Mouse (Mus musculus) cerebellum, adult 11 months (tissue): ENCODE data around the gene Eva1a.

Experiments used
- DNase-seq: peaks from one replicate; pipeline ENCODE4 v3.0.0; 2022

The Eva1a gene

GRCm38 (mm10) chr6:82070459-82070858 lies 29.6 kb downstream of the Eva1a start:
- DNase-seq = no peak

GRCm38 (mm10) chr6:82073011-82073410 lies 32.2 kb downstream of the Eva1a start:
- DNase-seq = no peak

GRCm38 (mm10) chr6:82073567-82073966 lies 32.7 kb downstream of the Eva1a start:
- no peak for DNase-seq

- no peak for DNase-seq
Observed at GRCm38 (mm10) chr6:82076364-82076763, 35.5 kb downstream of the Eva1a start.

- no peak for DNase-seq
Observed at GRCm38 (mm10) chr6:82078875-82079274, 38.0 kb downstream of the Eva1a start.

GRCm38 (mm10) chr6:82083655-82084054 lies 42.8 kb downstream of the Eva1a start:
- DNase-seq = no peak

- DNase-seq = no peak
Observed at GRCm38 (mm10) chr6:82084235-82084634, 43.4 kb downstream of the Eva1a start.

GRCm38 (mm10) chr6:82085313-82085908 lies 44.6 kb downstream of the Eva1a start:
- no peak for DNase-seq

GRCm38 (mm10) chr6:82088133-82088532 lies 47.3 kb downstream of the Eva1a start:
- DNase-seq = no peak

GRCm38 (mm10) chr6:82091773-82092172 lies 50.9 kb downstream of the Eva1a start:
- no peak for DNase-seq

- no peak for DNase-seq
Observed at GRCm38 (mm10) chr6:82097705-82098104, 56.9 kb downstream of the Eva1a start.

GRCm38 (mm10) chr6:82098456-82098855 lies 57.6 kb downstream of the Eva1a start:
- DNase-seq = no peak

GRCm38 (mm10) chr6:82110473-82110872 lies 69.6 kb downstream of the Eva1a start:
- DNase-seq = no peak

- no peak for DNase-seq
Observed at GRCm38 (mm10) chr6:82111111-82111510, 70.3 kb downstream of the Eva1a start.

- DNase-seq = no peak
Observed at GRCm38 (mm10) chr6:82111540-82111939, 70.7 kb downstream of the Eva1a start.

GRCm38 (mm10) chr6:82112127-82113090 lies 71.6 kb downstream of the Eva1a start:
- no peak for DNase-seq

- DNase-seq = no peak
Observed at GRCm38 (mm10) chr6:82115335-82115965, 74.6 kb downstream of the Eva1a start.

GRCm38 (mm10) chr6:82116176-82116575 lies 75.3 kb downstream of the Eva1a start:
- no peak for DNase-seq

- DNase-seq = no peak
Observed at GRCm38 (mm10) chr6:82117871-82118270, 77.0 kb downstream of the Eva1a start.

- DNase-seq = peak; percentile 6
Observed at GRCm38 (mm10) chr6:82119322-82120162, 78.7 kb downstream of the Eva1a start.

GRCm38 (mm10) chr6:82125134-82125533 lies 84.3 kb downstream of the Eva1a start:
- no peak for DNase-seq

- no peak for DNase-seq
Observed at GRCm38 (mm10) chr6:82127827-82128226, 87.0 kb downstream of the Eva1a start.
